Mouse (Mus musculus): ENCODE measurements around the gene Ptprs. TPM values are rescaled to one million over a fixed set of nuclear protein-coding genes. Genes with fewer than 3 reads are reported as not detected.

Gene Ptprs
- polyA plus RNA-seq, 1 experiment from 2014 or later, result 95.6 TPM

GRCm38 (mm10) chr17:56387612-56388011 lies 88.7 kb downstream of the Ptprs start:
- no peaks in the 10 kb centered on the region for H3K27me3 ChIP-seq
- H3K4me1 ChIP-seq, result peaks cover 41% of the 10 kb centered on the region
- no peak for ATAC-seq (replicated peaks; ENCODE audit: low FRiP score)
- no peaks in the 10 kb centered on the region for H3K9me3 ChIP-seq (replicated peaks)
- H3K9ac ChIP-seq, result no peak overlapping the region
- WGBS, result 50% methylated on average over 6 of the region's 6 CpGs
- H3K4me3 ChIP-seq (replicated peaks), result no peak overlapping the region
- no peak overlapping the region for H3K4me2 ChIP-seq
- H3K27ac ChIP-seq, result 0 out of 2 replicates have a peak overlapping the region, but pooled peaks have one; percentile 1
- peaks cover 79% of the 10 kb centered on the region for H3K36me3 ChIP-seq

- peaks cover 63% of the 10 kb centered on the region for H3K36me3 ChIP-seq
- no peak overlapping the region for H3K4me2 ChIP-seq
- no peak overlapping the region for H3K4me3 ChIP-seq (replicated peaks)
- peak; percentile 37 for ATAC-seq (replicated peaks; ENCODE audit: low FRiP score)
- H3K9me3 ChIP-seq (replicated peaks), result no peaks in the 10 kb centered on the region
- 51% methylated on average over 6 of the region's 6 CpGs for WGBS
- peaks cover 68% of the 10 kb centered on the region for H3K4me1 ChIP-seq
- H3K27ac ChIP-seq, result peak overlapping the region; percentile 80
- no peaks in the 10 kb centered on the region for H3K27me3 ChIP-seq
- no peak overlapping the region for H3K9ac ChIP-seq
These were observed 91.4 kb downstream of the Ptprs start for GRCm38 (mm10) chr17:56384903-56385302.

- H3K27me3 ChIP-seq, result no peaks in the 10 kb centered on the region
- H3K4me1 ChIP-seq, result peaks cover 82% of the 10 kb centered on the region
- no peak overlapping the region for H3K4me3 ChIP-seq (replicated peaks)
- H3K36me3 ChIP-seq, result peaks cover 59% of the 10 kb centered on the region
- no peak overlapping the region for H3K4me2 ChIP-seq
- WGBS, result 55% methylated on average over 8 of the region's 8 CpGs
- H3K9me3 ChIP-seq (replicated peaks), result no peaks in the 10 kb centered on the region
- H3K27ac ChIP-seq, result peak overlapping the region; percentile 91
- no peak overlapping the region for H3K9ac ChIP-seq
- ATAC-seq (replicated peaks; ENCODE audit: low FRiP score), result no peak
These were observed 93.3 kb downstream of the Ptprs start for GRCm38 (mm10) chr17:56382997-56383396.

- Histone ChIP-seq H3K36me3 (peaks cover 61% of the 10 kb centered on the region), H3K27me3 (no peaks in the 10 kb centered on the region), H3K4me2 (0 out of 2 replicates have a peak overlapping the region, but pooled peaks have one; percentile 6), H3K4me1 (peaks cover 74% of the 10 kb centered on the region), H3K9ac (no peak overlapping the region), H3K4me3 (replicated peaks) (no peak overlapping the region), H3K27ac (peak overlapping the region; percentile 91), H3K9me3 (replicated peaks) (no peaks in the 10 kb centered on the region)
- peak; percentile 81 for ATAC-seq (replicated peaks; ENCODE audit: low FRiP score)
- WGBS, result 47% methylated on average over 5 of the region's 5 CpGs
These were observed 95.1 kb downstream of the Ptprs start for GRCm38 (mm10) chr17:56381183-56381582.

- H3K4me2 ChIP-seq, result no peak overlapping the region
- 53% methylated on average over 6 of the region's 6 CpGs for WGBS
- peaks cover 61% of the 10 kb centered on the region for H3K36me3 ChIP-seq
- H3K27ac ChIP-seq, result peak overlapping the region; percentile 91
- H3K9ac ChIP-seq, result no peak overlapping the region
- ATAC-seq (replicated peaks; ENCODE audit: low FRiP score), result no peak
- no peaks in the 10 kb centered on the region for H3K9me3 ChIP-seq (replicated peaks)
- H3K4me3 ChIP-seq (replicated peaks), result no peak overlapping the region
- peaks cover 66% of the 10 kb centered on the region for H3K4me1 ChIP-seq
- H3K27me3 ChIP-seq, result no peaks in the 10 kb centered on the region
These were observed 96.0 kb downstream of the Ptprs start for GRCm38 (mm10) chr17:56380286-56380685.

- Histone ChIP-seq H3K4me1 (peaks cover 56% of the 10 kb centered on the region), H3K36me3 (peaks cover 63% of the 10 kb centered on the region), H3K27ac (peak overlapping the region; percentile 91), H3K9me3 (replicated peaks) (no peaks in the 10 kb centered on the region), H3K9ac (0 out of 2 replicates have a peak overlapping the region, but pooled peaks have one; percentile 29), H3K4me2 (no peak overlapping the region), H3K4me3 (replicated peaks) (no peak overlapping the region), H3K27me3 (no peaks in the 10 kb centered on the region)
- ATAC-seq (replicated peaks; ENCODE audit: low FRiP score), result 0 out of 2 replicates have a peak, but pooled peaks have one; percentile 5
- 38% methylated on average over 6 of the region's 6 CpGs for WGBS
These were observed 96.9 kb downstream of the Ptprs start for GRCm38 (mm10) chr17:56379281-56379834.

- H3K4me3 ChIP-seq (replicated peaks), result no peak overlapping the region
- no peaks in the 10 kb centered on the region for H3K9me3 ChIP-seq (replicated peaks)
- H3K27me3 ChIP-seq, result no peaks in the 10 kb centered on the region
- no peak overlapping the region for H3K9ac ChIP-seq
- WGBS, result 89% methylated on average over 1 of the region's 1 CpGs
- peaks cover 79% of the 10 kb centered on the region for H3K36me3 ChIP-seq
- peaks cover 15% of the 10 kb centered on the region for H3K4me1 ChIP-seq
- no peak overlapping the region for H3K4me2 ChIP-seq
- no peak overlapping the region for H3K27ac ChIP-seq
- ATAC-seq (replicated peaks; ENCODE audit: low FRiP score), result no peak
These were observed 101.4 kb downstream of the Ptprs start for GRCm38 (mm10) chr17:56374851-56375250.

- Histone ChIP-seq H3K4me1 (peaks cover under 1% of the 10 kb centered on the region; the same call in 1 of the 2 replicates), H3K27ac (no peak overlapping the region), H3K9ac (no peak overlapping the region), H3K4me2 (no peak overlapping the region), H3K27me3 (no peaks in the 10 kb centered on the region), H3K4me3 (replicated peaks) (no peak overlapping the region), H3K36me3 (peaks cover 78% of the 10 kb centered on the region), H3K9me3 (replicated peaks) (no peaks in the 10 kb centered on the region)
- no peak for ATAC-seq (replicated peaks; ENCODE audit: low FRiP score)
- WGBS, result 74% methylated on average over 17 of the region's 17 CpGs
These were observed 102.9 kb downstream of the Ptprs start for GRCm38 (mm10) chr17:56373136-56374034.

GRCm38 (mm10) chr17:56372109-56372508 lies 104.2 kb downstream of the Ptprs start:
- Histone ChIP-seq H3K27ac (no peak overlapping the region), H3K9ac (no peak overlapping the region), H3K4me3 (replicated peaks) (no peak overlapping the region), H3K9me3 (replicated peaks) (no peaks in the 10 kb centered on the region), H3K4me2 (no peak overlapping the region), H3K4me1 (no peaks in the 10 kb centered on the region), H3K27me3 (no peaks in the 10 kb centered on the region), H3K36me3 (peaks cover 68% of the 10 kb centered on the region)
- 67% methylated on average over 4 of the region's 4 CpGs for WGBS
- ATAC-seq (replicated peaks; ENCODE audit: low FRiP score), result no peak

GRCm38 (mm10) chr17:56371029-56371660 lies 105.1 kb downstream of the Ptprs start:
- Histone ChIP-seq H3K4me2 (no peak overlapping the region), H3K27me3 (no peaks in the 10 kb centered on the region), H3K36me3 (peaks cover 59% of the 10 kb centered on the region), H3K27ac (no peak overlapping the region), H3K4me1 (peaks cover 7% of the 10 kb centered on the region), H3K9me3 (replicated peaks) (no peaks in the 10 kb centered on the region), H3K4me3 (replicated peaks) (no peak overlapping the region), H3K9ac (no peak overlapping the region)
- 63% methylated on average over 15 of the region's 15 CpGs for WGBS
- no peak for ATAC-seq (replicated peaks; ENCODE audit: low FRiP score)

- no peak overlapping the region for H3K4me2 ChIP-seq
- no peaks in the 10 kb centered on the region for H3K9me3 ChIP-seq (replicated peaks)
- no peak overlapping the region for H3K4me3 ChIP-seq (replicated peaks)
- WGBS, result 91% methylated on average over 3 of the region's 3 CpGs
- peaks cover 48% of the 10 kb centered on the region for H3K36me3 ChIP-seq
- peaks cover 17% of the 10 kb centered on the region for H3K4me1 ChIP-seq
- H3K9ac ChIP-seq, result no peak overlapping the region
- ATAC-seq (replicated peaks; ENCODE audit: low FRiP score), result no peak
- H3K27ac ChIP-seq, result no peak overlapping the region
- no peaks in the 10 kb centered on the region for H3K27me3 ChIP-seq
These were observed 106.2 kb downstream of the Ptprs start for GRCm38 (mm10) chr17:56370090-56370489.

- H3K4me1 ChIP-seq, result peaks cover 22% of the 10 kb centered on the region
- peaks cover 38% of the 10 kb centered on the region for H3K36me3 ChIP-seq
- no peak for ATAC-seq (replicated peaks; ENCODE audit: low FRiP score)
- no peak overlapping the region for H3K27ac ChIP-seq
- 94% methylated on average over 6 of the region's 6 CpGs for WGBS
- H3K27me3 ChIP-seq, result no peaks in the 10 kb centered on the region
- H3K9me3 ChIP-seq (replicated peaks), result no peaks in the 10 kb centered on the region
- no peak overlapping the region for H3K4me3 ChIP-seq (replicated peaks)
- H3K9ac ChIP-seq, result no peak overlapping the region
- no peak overlapping the region for H3K4me2 ChIP-seq
These were observed 107.9 kb downstream of the Ptprs start for GRCm38 (mm10) chr17:56368291-56368790.

Measured in kidney, embryonic 15.5 days (tissue).